Mouse (Mus musculus): ENCODE results near the gene Galnt2. TPM values are rescaled to one million over a fixed set of nuclear protein-coding genes. Genes with fewer than 3 reads are reported as not detected.

Gene Galnt2
- total RNA-seq, 2 experiments from 2014 or later: 53.7 to 56.6 TPM

GRCm38 (mm10) chr8:124232280-124232600 is 1.0 kb downstream of the Galnt2 start:
- no peak for DNase-seq (ENCODE audit: low spot score in 2 of 2)

GRCm38 (mm10) chr8:124234496-124234895 is 3.3 kb downstream of the Galnt2 start:
- DNase-seq (ENCODE audit: low spot score in 2 of 2): no peak

- no peak for DNase-seq (ENCODE audit: low spot score in 2 of 2)
Measured at GRCm38 (mm10) chr8:124235536-124235935, 4.3 kb downstream of the Galnt2 start.

- no peak for DNase-seq (ENCODE audit: low spot score in 2 of 2)
Measured at GRCm38 (mm10) chr8:124239350-124239749, 8.2 kb downstream of the Galnt2 start.

GRCm38 (mm10) chr8:124240932-124241331 is 9.7 kb downstream of the Galnt2 start:
- no peak for DNase-seq (ENCODE audit: low spot score in 2 of 2)

GRCm38 (mm10) chr8:124242208-124242607 is 11.0 kb downstream of the Galnt2 start:
- no peak for DNase-seq (ENCODE audit: low spot score in 2 of 2)

- no peak for DNase-seq (ENCODE audit: low spot score in 2 of 2)
Measured at GRCm38 (mm10) chr8:124242913-124243312, 11.7 kb downstream of the Galnt2 start.

- no peak for DNase-seq (ENCODE audit: low spot score in 2 of 2)
Measured at GRCm38 (mm10) chr8:124247581-124247980, 16.4 kb downstream of the Galnt2 start.

GRCm38 (mm10) chr8:124248688-124249087 is 17.5 kb downstream of the Galnt2 start:
- no peak for DNase-seq (ENCODE audit: low spot score in 2 of 2)

- no peak for DNase-seq (ENCODE audit: low spot score in 2 of 2)
Measured at GRCm38 (mm10) chr8:124250255-124250654, 19.1 kb downstream of the Galnt2 start.

GRCm38 (mm10) chr8:124250785-124251184 is 19.6 kb downstream of the Galnt2 start:
- DNase-seq (ENCODE audit: low spot score in 2 of 2): no peak

GRCm38 (mm10) chr8:124252533-124252950 is 21.4 kb downstream of the Galnt2 start:
- DNase-seq (ENCODE audit: low spot score in 2 of 2): peak in 1 of 2 experiments; percentile 52

GRCm38 (mm10) chr8:124253939-124254338 is 22.7 kb downstream of the Galnt2 start:
- no peak for DNase-seq (ENCODE audit: low spot score in 2 of 2)

GRCm38 (mm10) chr8:124256841-124257240 is 25.6 kb downstream of the Galnt2 start:
- no peak for DNase-seq (ENCODE audit: low spot score in 2 of 2)

GRCm38 (mm10) chr8:124257363-124257762 is 26.2 kb downstream of the Galnt2 start:
- DNase-seq (ENCODE audit: low spot score in 2 of 2): peak; percentile 47 to 62

- DNase-seq (ENCODE audit: low spot score in 2 of 2): no peak
Measured at GRCm38 (mm10) chr8:124259146-124259545, 28.0 kb downstream of the Galnt2 start.

- no peak for DNase-seq (ENCODE audit: low spot score in 2 of 2)
Measured at GRCm38 (mm10) chr8:124259925-124260324, 28.7 kb downstream of the Galnt2 start.

- DNase-seq (ENCODE audit: low spot score in 2 of 2): no peak
Measured at GRCm38 (mm10) chr8:124260371-124260770, 29.2 kb downstream of the Galnt2 start.

- DNase-seq (ENCODE audit: low spot score in 2 of 2): no peak
Measured at GRCm38 (mm10) chr8:124263058-124263457, 31.9 kb downstream of the Galnt2 start.

- no peak for DNase-seq (ENCODE audit: low spot score in 2 of 2)
Measured at GRCm38 (mm10) chr8:124264032-124264431, 32.8 kb downstream of the Galnt2 start.

- DNase-seq (ENCODE audit: low spot score in 2 of 2): no peak
Measured at GRCm38 (mm10) chr8:124264671-124265070, 33.5 kb downstream of the Galnt2 start.

GRCm38 (mm10) chr8:124265130-124265529 is 33.9 kb downstream of the Galnt2 start:
- no peak for DNase-seq (ENCODE audit: low spot score in 2 of 2)

GRCm38 (mm10) chr8:124265798-124266197 is 34.6 kb downstream of the Galnt2 start:
- no peak for DNase-seq (ENCODE audit: low spot score in 2 of 2)

- DNase-seq (ENCODE audit: low spot score in 2 of 2): no peak
Measured at GRCm38 (mm10) chr8:124267206-124267605, 36.0 kb downstream of the Galnt2 start.

Measured in layer of hippocampus, postnatal 14 days (tissue).